In the genomic region with DNA sequence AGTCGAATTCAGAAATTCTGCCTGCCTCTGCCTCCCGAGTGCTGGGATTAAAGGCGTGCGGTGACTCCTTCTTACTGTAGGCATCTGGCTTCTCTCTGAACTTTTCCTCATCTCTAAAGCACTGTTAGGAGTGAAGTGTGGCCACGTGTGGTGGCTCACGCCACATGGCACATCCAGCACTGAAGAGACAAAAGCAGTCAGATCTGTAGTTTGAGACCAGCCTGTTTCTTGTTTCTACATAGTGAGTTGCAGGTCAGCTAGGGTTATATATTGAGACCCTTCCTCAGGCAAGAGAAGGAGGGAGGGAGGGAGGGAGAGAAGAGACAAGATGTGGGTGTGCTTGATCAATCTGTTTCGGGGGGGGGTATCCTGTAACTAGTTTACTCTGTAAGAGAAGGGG, we compare ENCODE assay signal across 8 mouse cellular contexts. TPM values are rescaled to one million over a fixed set of nuclear protein-coding genes. Genes with fewer than 3 reads are reported as not detected.
A peak's percentile ranks its signal among the peaks of the same experiment; 100 is the strongest.
DNase-seq lines count a peak whose midpoint lies in the region; ATAC-seq and TF ChIP-seq lines count a peak whose summit lies in the region.

A gene (minus strand): TSS at position 101 of the 400 bp plus-strand sequence.

- peak within 1 kb of the TSS; percentile 50; the same call in 1 of the 2 replicates for H3K4me3 ChIP-seq in kidney, adult 2 months (ENCODE audit: insufficient read depth, low read depth, low read length)
- H3K4me3 ChIP-seq in intestine, embryonic 14.5 days (ENCODE audit: low read depth, low read length): peak within 1 kb of the TSS; percentile 46
- peak within 1 kb of the TSS; percentile 59 for H3K4me3 ChIP-seq in midbrain, embryonic 10.5 days

- H3K36me3 ChIP-seq in kidney, adult 2 months (ENCODE audit: control insufficient read depth, insufficient read depth, low read length): no peaks in the 10 kb centered on the region
- H3K36me3 ChIP-seq in intestine, embryonic 14.5 days (ENCODE audit: control insufficient read depth, insufficient read depth, low read length): no peaks in the 10 kb centered on the region
- H3K36me3 ChIP-seq in midbrain, embryonic 10.5 days: no peaks in the 10 kb centered on the region

- TF ChIP-seq CTCF in kidney, adult 2 months (conservative IDR thresholded peaks at IDR 0.05; ENCODE audit: insufficient read depth, insufficient read length, low read depth, low read length): no peak

- no peak for ATAC-seq in intestine, embryonic 14.5 days (replicated peaks; ENCODE audit: low FRiP score, low TSS enrichment, low read depth)

- H3K27ac ChIP-seq in kidney, adult 2 months (ENCODE audit: insufficient read depth, low read depth, low read length): peak within 1 kb of the TSS; percentile 11; the same call in 1 of the 2 replicates
- H3K27ac ChIP-seq in intestine, embryonic 14.5 days (ENCODE audit: low read depth): no peak within 1 kb of the TSS
- H3K27ac ChIP-seq in midbrain, embryonic 10.5 days (replicated peaks): peak within 1 kb of the TSS; percentile 72; the same call in 1 of the 2 replicates

- no peaks in the 10 kb centered on the region for H3K27me3 ChIP-seq in kidney, adult 2 months (replicated peaks; ENCODE audit: control insufficient read depth, insufficient read depth, low read length)
- H3K27me3 ChIP-seq in intestine, embryonic 14.5 days (replicated peaks; ENCODE audit: control insufficient read depth, insufficient read depth, low read length): no peaks in the 10 kb centered on the region
- peaks cover 10% of the 10 kb centered on the region for H3K27me3 ChIP-seq in midbrain, embryonic 10.5 days (ENCODE audit: low read depth, poor library complexity, severe bottlenecking)

- H3K9me3 ChIP-seq in intestine, embryonic 14.5 days (ENCODE audit: control insufficient read depth, low read length): no peaks in the 10 kb centered on the region
- H3K9me3 ChIP-seq in midbrain, embryonic 10.5 days (replicated peaks): no peaks in the 10 kb centered on the region

- 87% methylated on average over 7 of the region's 7 CpGs for WGBS in kidney, adult 2 months
- whole genome bisulfite sequencing in intestine, embryonic 14.5 days: 77% methylated on average over 7 of the region's 7 CpGs
- 84% methylated on average over 7 of the region's 7 CpGs for WGBS in midbrain, embryonic 10.5 days

- peaks cover 1% of the 10 kb centered on the region for H3K4me1 ChIP-seq in kidney, adult 2 months (ENCODE audit: control insufficient read depth, insufficient read depth, low read length)
- H3K4me1 ChIP-seq in intestine, embryonic 14.5 days (replicated peaks; ENCODE audit: control insufficient read depth, insufficient read depth, low read length): peaks cover 4% of the 10 kb centered on the region; the same call in 1 of the 2 replicates
- peaks cover 22% of the 10 kb centered on the region for H3K4me1 ChIP-seq in midbrain, embryonic 10.5 days

- no peak for DNase-seq in kidney, adult 2 months
- DNase-seq in kidney, postnatal 36 days: no peak
- DNase-seq in adrenal gland, adult 8-10 months: no peak
- no peak for DNase-seq in gastrocnemius, postnatal 10 days
- DNase-seq in intestine, embryonic 14.5 days (ENCODE audit: low spot score): no peak
- DNase-seq in midbrain, embryonic 10.5 days (ENCODE audit: low spot score): no peak
- no peak for DNase-seq in urinary bladder, postnatal 36 days (ENCODE audit: low spot score in 2 of 2)
- no peak for DNase-seq in thymus, postnatal 36 days

- H3K9ac ChIP-seq in intestine, embryonic 14.5 days (ENCODE audit: low read length): 0 out of 2 replicates have a peak within 1 kb of the TSS, but pooled peaks have one; percentile 7

- no peak for TF ChIP-seq POLR2A in kidney, adult 2 months (IDR thresholded peaks at IDR 0.05; ENCODE audit: low read depth, low read length)

- H3K4me2 ChIP-seq in intestine, embryonic 14.5 days (ENCODE audit: low read length): peak within 1 kb of the TSS; percentile 76

RNA-seq across cellular contexts. Expression of the gene that starts here (rescaled TPM):
- 43.0 and 43.9 TPM in 2 replicates for polyA plus RNA-seq in kidney, adult 2 months (2012; rRNA removed)
- 10 to 100 TPM; 21.0 to 27.9 (median 23.6) TPM for total RNA-seq in adrenal gland, adult 8-10 months (2022)
- 10 to 100 TPM; 45.0 to 57.6 TPM for total RNA-seq in gastrocnemius, postnatal 10 days (2021)
- 67.3 and 72.7 TPM in 2 replicates for polyA plus RNA-seq in intestine, embryonic 14.5 days (2014; fragmentation: Nextera tagmentation; extraction: Ambion mirVana)
- 68.4 and 84.6 TPM in 2 replicates for polyA plus RNA-seq in midbrain, embryonic 10.5 days (2016; fragmentation: Nextera tagmentation; extraction: Ambion mirVana)
